ENCODE assay signal across 8 mouse cellular contexts in the genomic region with DNA sequence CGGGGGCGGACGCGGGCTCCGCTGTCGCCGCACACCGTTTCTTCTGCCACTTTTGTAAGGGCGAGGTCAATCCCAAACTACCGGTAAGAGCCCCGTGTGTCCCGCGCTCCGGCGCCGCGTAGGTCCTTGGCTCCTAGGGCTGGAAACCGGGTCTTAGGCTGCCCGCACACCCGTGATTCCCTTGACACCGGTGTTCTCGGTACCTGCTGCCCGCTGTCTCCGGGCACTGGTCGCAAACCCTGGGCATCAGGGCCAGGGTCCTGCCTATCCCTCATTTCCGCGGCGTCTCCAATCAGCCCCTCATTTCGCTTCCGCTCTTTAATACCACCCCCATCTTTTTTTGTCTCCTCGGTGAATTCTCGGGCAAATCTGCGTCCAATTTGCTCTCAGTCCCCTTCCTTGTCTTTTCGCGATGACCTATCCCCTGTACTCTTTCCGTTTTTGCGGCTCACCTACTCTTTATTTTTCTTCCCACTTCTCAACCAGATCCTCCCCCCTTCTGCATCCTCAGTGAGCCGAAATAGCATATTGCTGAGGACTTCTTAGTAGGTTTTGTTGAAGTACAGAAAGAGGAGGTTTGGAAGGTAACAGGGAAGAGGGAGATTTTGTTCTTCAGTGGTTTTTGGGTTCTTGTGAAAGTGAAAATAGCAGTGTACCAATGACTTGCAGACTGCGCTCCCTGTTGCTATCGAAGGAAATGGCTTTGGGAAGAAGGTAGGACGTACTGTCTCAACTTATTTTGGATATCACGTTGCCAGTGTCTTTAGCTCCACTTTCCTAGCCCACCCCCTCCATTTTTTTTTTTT. TPM values are rescaled to one million over a fixed set of nuclear protein-coding genes. Genes with fewer than 3 reads are reported as not detected.
DNase-seq lines count a peak whose midpoint lies in the region; ATAC-seq lines count a peak whose summit lies in the region.

No protein-coding gene starts in this region.

- no peaks in the 10 kb centered on the region for H3K27me3 ChIP-seq in heart, embryonic 10.5 days (ENCODE audit: insufficient read depth, poor library complexity, severe bottlenecking)
- no peaks in the 10 kb centered on the region for H3K27me3 ChIP-seq in embryonic facial prominence, embryonic 11.5 days (ENCODE audit: control insufficient read depth, insufficient read depth, low read length)
- H3K27me3 ChIP-seq in hindbrain, embryonic 16.5 days (replicated peaks; ENCODE audit: control insufficient read depth, insufficient read depth, low read length): no peaks in the 10 kb centered on the region
- no peaks in the 10 kb centered on the region for H3K27me3 ChIP-seq in midbrain, embryonic 10.5 days (ENCODE audit: low read depth, poor library complexity, severe bottlenecking)

- peaks cover 29% of the 10 kb centered on the region for H3K4me1 ChIP-seq in heart, embryonic 10.5 days
- no peaks in the 10 kb centered on the region for H3K4me1 ChIP-seq in embryonic facial prominence, embryonic 11.5 days (ENCODE audit: control insufficient read depth, insufficient read depth, low read length)
- peaks cover 16% of the 10 kb centered on the region for H3K4me1 ChIP-seq in hindbrain, embryonic 16.5 days (ENCODE audit: control insufficient read depth, insufficient read depth, low read depth, low read length)
- H3K4me1 ChIP-seq in midbrain, embryonic 10.5 days: peaks cover 37% of the 10 kb centered on the region

- peak overlapping the region; percentile 68 for H3K9ac ChIP-seq in embryonic facial prominence, embryonic 11.5 days (replicated peaks; ENCODE audit: low read length)
- H3K9ac ChIP-seq in hindbrain, embryonic 16.5 days (ENCODE audit: low read depth, low read length): peak overlapping the region; percentile 88

- DNase-seq in heart, embryonic 10.5 days (ENCODE audit: low spot score): no peak
- DNase-seq in heart, postnatal 10 days: no peak
- peak; percentile 38 for DNase-seq in embryonic facial prominence, embryonic 11.5 days (ENCODE audit: low spot score)
- no peak for DNase-seq in midbrain, embryonic 10.5 days (ENCODE audit: low spot score)
- no peak for DNase-seq in spleen, postnatal 36 days (ENCODE audit: low spot score in 2 of 2)
- DNase-seq in spleen, postnatal 10 days (ENCODE audit: low spot score in 2 of 2): no peak

- H3K4me3 ChIP-seq in heart, embryonic 10.5 days: peak overlapping the region; percentile 90
- H3K4me3 ChIP-seq in embryonic facial prominence, embryonic 11.5 days (ENCODE audit: low read depth, low read length): peak overlapping the region; percentile 93
- peak overlapping the region; percentile 83 for H3K4me3 ChIP-seq in hindbrain, embryonic 16.5 days (ENCODE audit: low read length)
- H3K4me3 ChIP-seq in midbrain, embryonic 10.5 days: peak overlapping the region; percentile 92

- H3K36me3 ChIP-seq in heart, embryonic 10.5 days: peaks cover 14% of the 10 kb centered on the region
- H3K36me3 ChIP-seq in embryonic facial prominence, embryonic 11.5 days (replicated peaks; ENCODE audit: control insufficient read depth, insufficient read depth, low read depth, low read length): no peaks in the 10 kb centered on the region
- H3K36me3 ChIP-seq in hindbrain, embryonic 16.5 days (ENCODE audit: control insufficient read depth, insufficient read depth, low read length): peaks cover 6% of the 10 kb centered on the region
- peaks cover 18% of the 10 kb centered on the region for H3K36me3 ChIP-seq in midbrain, embryonic 10.5 days

- ATAC-seq in CD4-positive, CD25-positive, alpha-beta regulatory T cell, adult 4 months: peak; percentile 46
- ATAC-seq in embryonic facial prominence, embryonic 11.5 days (replicated peaks; ENCODE audit: insufficient number of reproducible peaks, low FRiP score, low TSS enrichment, low read depth): no peak; the same call in 1 of the 2 replicates
- peak; percentile 60 for ATAC-seq in hindbrain, embryonic 16.5 days

- peak overlapping the region; percentile 91 for H3K27ac ChIP-seq in heart, embryonic 10.5 days
- peak overlapping the region; percentile 70 for H3K27ac ChIP-seq in embryonic facial prominence, embryonic 11.5 days (replicated peaks; ENCODE audit: low read depth, low read length)
- H3K27ac ChIP-seq in hindbrain, embryonic 16.5 days (ENCODE audit: low read depth, low read length): peak overlapping the region; percentile 88
- peak overlapping the region; percentile 91 for H3K27ac ChIP-seq in midbrain, embryonic 10.5 days (replicated peaks)

- under 1% methylated on average over 42 of the region's 42 CpGs for WGBS in heart, embryonic 10.5 days
- WGBS in embryonic facial prominence, embryonic 11.5 days: under 1% methylated on average over 33 of the region's 42 CpGs
- under 1% methylated on average over 33 of the region's 42 CpGs for WGBS in hindbrain, embryonic 16.5 days
- WGBS in midbrain, embryonic 10.5 days: under 1% methylated on average over 42 of the region's 42 CpGs

- peak overlapping the region; percentile 47 for H3K4me2 ChIP-seq in embryonic facial prominence, embryonic 11.5 days (ENCODE audit: low read depth, low read length)
- peak overlapping the region; percentile 78 for H3K4me2 ChIP-seq in hindbrain, embryonic 16.5 days (ENCODE audit: low read length)

- intact Hi-C loops in heart, postnatal 10 days (cut with DNase I): no loop called here

- H3K9me3 ChIP-seq in heart, embryonic 10.5 days: no peaks in the 10 kb centered on the region
- no peaks in the 10 kb centered on the region for H3K9me3 ChIP-seq in embryonic facial prominence, embryonic 11.5 days (replicated peaks; ENCODE audit: control insufficient read depth, low read length)
- H3K9me3 ChIP-seq in hindbrain, embryonic 16.5 days (ENCODE audit: control insufficient read depth, low read length): no peaks in the 10 kb centered on the region
- H3K9me3 ChIP-seq in midbrain, embryonic 10.5 days (replicated peaks): no peaks in the 10 kb centered on the region

RNA-seq across cellular contexts. Expression of a gene that starts 0.6 kb away (rescaled TPM):
- polyA plus RNA-seq in heart, embryonic 10.5 days (2016; fragmentation: Nextera tagmentation; extraction: Ambion mirVana): 47.9 and 59.6 TPM in 2 replicates
- total RNA-seq in heart, postnatal 10 days (2021): 10 to 100 TPM; 25.5 to 27.0 TPM
- 10 to 100 TPM; 42.2 to 45.5 TPM for polyA plus RNA-seq in CD4-positive, CD25-positive, alpha-beta regulatory T cell, adult 4 months (2017; shearing (Covaris generic))
- 82.3 and 85.1 TPM in 2 replicates for polyA plus RNA-seq in embryonic facial prominence, embryonic 11.5 days (2014; fragmentation: Nextera tagmentation; extraction: Ambion mirVana)
- 72.2 and 82.0 TPM in 2 replicates for polyA plus RNA-seq in hindbrain, embryonic 16.5 days (2015; fragmentation: Nextera tagmentation; extraction: Ambion mirVana)
- 73.0 and 73.5 TPM in 2 replicates for polyA plus RNA-seq in midbrain, embryonic 10.5 days (2016; fragmentation: Nextera tagmentation; extraction: Ambion mirVana)

RNA-seq across cellular contexts. Expression of a gene that starts 0.6 kb away (rescaled TPM):
- 37.7 and 41.0 TPM in 2 replicates for polyA plus RNA-seq in heart, embryonic 10.5 days (2016; fragmentation: Nextera tagmentation; extraction: Ambion mirVana)
- total RNA-seq in heart, postnatal 10 days (2021): 10 to 100 TPM; 22.2 to 26.1 TPM
- 10 to 100 TPM; 59.7 to 80.3 TPM for polyA plus RNA-seq in CD4-positive, CD25-positive, alpha-beta regulatory T cell, adult 4 months (2017; shearing (Covaris generic))
- polyA plus RNA-seq in embryonic facial prominence, embryonic 11.5 days (2014; fragmentation: Nextera tagmentation; extraction: Ambion mirVana): 35.9 and 37.3 TPM in 2 replicates
- polyA plus RNA-seq in hindbrain, embryonic 16.5 days (2015; fragmentation: Nextera tagmentation; extraction: Ambion mirVana): 31.4 and 33.7 TPM in 2 replicates
- 44.3 and 47.0 TPM in 2 replicates for polyA plus RNA-seq in midbrain, embryonic 10.5 days (2016; fragmentation: Nextera tagmentation; extraction: Ambion mirVana)

RNA-seq across cellular contexts. Expression of a gene that starts 19.7 kb away (rescaled TPM):
- 7.1 and 8.5 TPM in 2 replicates for polyA plus RNA-seq in heart, embryonic 10.5 days (2016; fragmentation: Nextera tagmentation; extraction: Ambion mirVana)
- 1 to 10 TPM; 2.5 to 3.3 TPM for total RNA-seq in heart, postnatal 10 days (2021)
- 1 to 10 TPM in 1 of 2 experiments, under 1 TPM in 1; 0.87 to 1.9 TPM for polyA plus RNA-seq in CD4-positive, CD25-positive, alpha-beta regulatory T cell, adult 4 months (2017; shearing (Covaris generic))
- 12.0 and 13.5 TPM in 2 replicates for polyA plus RNA-seq in embryonic facial prominence, embryonic 11.5 days (2014; fragmentation: Nextera tagmentation; extraction: Ambion mirVana)
- 20.4 and 22.4 TPM in 2 replicates for polyA plus RNA-seq in hindbrain, embryonic 16.5 days (2015; fragmentation: Nextera tagmentation; extraction: Ambion mirVana)
- polyA plus RNA-seq in midbrain, embryonic 10.5 days (2016; fragmentation: Nextera tagmentation; extraction: Ambion mirVana): 16.6 and 20.0 TPM in 2 replicates

RNA-seq across cellular contexts. Expression of a gene that starts 31.8 kb away (rescaled TPM):
- 41.8 and 43.4 TPM in 2 replicates for polyA plus RNA-seq in heart, embryonic 10.5 days (2016; fragmentation: Nextera tagmentation; extraction: Ambion mirVana)
- total RNA-seq in heart, postnatal 10 days (2021): 10 to 100 TPM; 23.7 to 24.6 TPM
- 10 to 100 TPM; 41.9 to 83.2 TPM for polyA plus RNA-seq in CD4-positive, CD25-positive, alpha-beta regulatory T cell, adult 4 months (2017; shearing (Covaris generic))
- polyA plus RNA-seq in embryonic facial prominence, embryonic 11.5 days (2014; fragmentation: Nextera tagmentation; extraction: Ambion mirVana): 33.8 and 35.5 TPM in 2 replicates
- 43.4 and 44.3 TPM in 2 replicates for polyA plus RNA-seq in hindbrain, embryonic 16.5 days (2015; fragmentation: Nextera tagmentation; extraction: Ambion mirVana)
- polyA plus RNA-seq in midbrain, embryonic 10.5 days (2016; fragmentation: Nextera tagmentation; extraction: Ambion mirVana): 50.6 and 57.3 TPM in 2 replicates

RNA-seq across cellular contexts. Expression of a gene that starts 58.1 kb away (rescaled TPM):
- 0.14 TPM in 2 replicates for polyA plus RNA-seq in heart, embryonic 10.5 days (2016; fragmentation: Nextera tagmentation; extraction: Ambion mirVana)
- total RNA-seq in heart, postnatal 10 days (2021): under 1 TPM; 0.55 to 0.60 TPM
- polyA plus RNA-seq in CD4-positive, CD25-positive, alpha-beta regulatory T cell, adult 4 months (2017; shearing (Covaris generic)): not detected
- 0.14 and 0.45 TPM in 2 replicates for polyA plus RNA-seq in embryonic facial prominence, embryonic 11.5 days (2014; fragmentation: Nextera tagmentation; extraction: Ambion mirVana)
- polyA plus RNA-seq in hindbrain, embryonic 16.5 days (2015; fragmentation: Nextera tagmentation; extraction: Ambion mirVana): 2.5 and 2.8 TPM in 2 replicates
- polyA plus RNA-seq in midbrain, embryonic 10.5 days (2016; fragmentation: Nextera tagmentation; extraction: Ambion mirVana): 0.06 and 0.29 TPM in 2 replicates
